Mouse (Mus musculus) cerebellum, adult 2 months (tissue): Measurements from ENCODE around the gene Eef2k. TPM values are rescaled to one million over a fixed set of nuclear protein-coding genes. Genes with fewer than 3 reads are reported as not detected.
A peak's percentile ranks its signal among the peaks of the same experiment; 100 is the strongest.

ENCODE experiments used
- DNase-seq, 2 experiments: peaks; one replicate each; pipeline ENCODE4 v3.0.0; 2021
- H3K27ac ChIP-seq: fragments of 200-500 bp; 2 replicates; pipeline ENCODE4 v1.5.1; 2012; ENCODE audit warnings: low read length, control low read depth, inconsistent platforms; ENCODE audit not compliant: insufficient read depth
- H3K27me3 ChIP-seq: fragments of 200-500 bp; 2 replicates; pipeline ENCODE4 v1.6.1; 2012; ENCODE audit warnings: inconsistent platforms, mild to moderate bottlenecking, low read length, moderate library complexity; ENCODE audit not compliant: control insufficient read depth, insufficient read depth
- H3K4me1 ChIP-seq: fragments of 200-500 bp; 2 replicates; pipeline ENCODE4 v1.6.1; 2011; ENCODE audit warnings: low read length; ENCODE audit not compliant: control insufficient read depth, insufficient read depth
- H3K4me3 ChIP-seq: fragments of 200-500 bp; replicated peaks from 2 replicates; pipeline ENCODE3; 2011; ENCODE audit warnings: mild to moderate bottlenecking, low read depth, low read length, control low read depth; ENCODE audit not compliant: insufficient read depth
- CTCF ChIP-seq: fragments of 200-500 bp; IDR thresholded peaks from 2 replicates; pipeline ENCODE4 v1.5.1; 2011; ENCODE audit warnings: low read depth, mild to moderate bottlenecking, control low read depth, low read length, moderate library complexity, borderline replicate concordance; ENCODE audit not compliant: insufficient read depth
- POLR2A ChIP-seq: fragments of 200-500 bp; IDR thresholded peaks from 2 replicates; pipeline ENCODE4 v1.6.1; 2011; ENCODE audit warnings: low read length, control low read depth, borderline replicate concordance; ENCODE audit not compliant: insufficient read depth
- WGBS: fragments of 180-500 bp; shearing (Covaris S2); methylation state at CpG from one replicate; pipeline ENCODE4 v1.1.7; 2018; 5-methylcytosine and 5-hydroxymethylcytosine counted together
- polyA plus RNA-seq: library from polyadenylated mRNA; depleted of rRNA; stranded (reverse); fragments of >200 nt; gene quantifications from 2 replicates; pipeline ENCODE4 v1.2.3, GENCODE M21; 2012

Eef2k gene
- polyA plus RNA-seq, 1 experiment: 32.0 TPM

DNA sequence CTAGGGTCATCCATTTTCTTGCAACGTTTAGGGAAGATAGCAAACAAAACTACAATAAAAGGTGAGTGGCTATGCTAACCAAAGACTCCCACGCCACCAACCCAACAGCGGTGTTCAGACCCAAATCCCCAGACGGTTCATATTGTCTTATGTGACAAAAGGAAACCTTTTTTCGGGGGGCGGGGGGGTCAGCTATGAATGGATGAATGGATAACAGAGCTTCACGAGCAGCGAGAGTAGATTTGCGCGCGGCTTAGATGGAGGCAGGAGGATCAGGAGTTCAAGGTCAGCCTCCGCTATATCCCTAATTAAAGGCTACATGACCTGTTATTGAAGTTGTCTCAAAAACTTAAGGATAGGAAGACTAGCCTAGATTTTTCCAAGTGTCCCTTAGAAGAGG is 6.3 kb upstream of the Eef2k start:
- Histone ChIP-seq H3K4me1 (no peaks in the 10 kb centered on the region), H3K4me3 (peak overlapping the region; percentile 67), H3K27ac (no peak overlapping the region), H3K27me3 (no peaks in the 10 kb centered on the region)
- TF ChIP-seq POLR2A (no peak), CTCF (no peak)
- DNase-seq: no peak
- 8% methylated on average over 12 of the region's 12 CpGs for WGBS

- H3K27me3 ChIP-seq: no peaks in the 10 kb centered on the region
- no peak for TF ChIP-seq CTCF
- no peak for TF ChIP-seq POLR2A
- WGBS: 87% methylated on average over 5 of the region's 5 CpGs
These were observed 4.0 kb upstream of the Eef2k start for GRCm38 (mm10) chr7:120838436-120839160.

DNA sequence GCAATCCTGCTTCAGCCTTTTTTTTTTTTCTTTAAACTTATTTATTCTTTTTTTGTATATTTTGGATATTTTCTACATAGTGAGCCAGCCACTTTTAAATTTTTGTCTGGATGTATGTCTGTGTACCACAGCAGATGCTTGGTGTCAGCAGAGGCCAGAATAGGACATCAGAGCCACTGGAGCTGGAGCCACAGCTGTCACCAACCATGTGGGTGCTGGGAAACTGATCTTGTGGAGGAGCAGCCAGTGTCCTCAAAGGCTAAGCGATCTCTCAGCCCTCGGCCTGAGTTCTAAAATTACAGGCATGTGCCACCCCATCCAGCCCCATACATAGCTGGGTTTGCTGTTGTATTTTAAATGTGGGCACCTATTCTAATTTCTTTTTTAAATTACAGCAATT is 2.8 kb upstream of the Eef2k start:
- DNase-seq: no peak
- TF ChIP-seq CTCF (no peak), POLR2A (no peak)
- WGBS: 79% methylated on average over 2 of the region's 2 CpGs

More at GRCm38 (mm10) chr7:120838436-120839160, 4.0 kb upstream of the Eef2k start:
- DNase-seq: no peak
- no peak overlapping the region for H3K4me3 ChIP-seq
- H3K4me1 ChIP-seq: no peaks in the 10 kb centered on the region
- H3K27ac ChIP-seq: no peak overlapping the region

GRCm38 (mm10) chr7:120843037-120843621 is 498 bp downstream of the Eef2k start:
- peak overlapping the region; percentile 91 for H3K27ac ChIP-seq
- peak; percentile 86 to 90 for DNase-seq
- WGBS: under 1% methylated on average over 40 of the region's 40 CpGs
- TF ChIP-seq POLR2A (peak; percentile 27; the same call in 1 of the 2 replicates), CTCF (no peak)
- H3K27me3 ChIP-seq: no peaks in the 10 kb centered on the region
- peak overlapping the region; percentile 97 for H3K4me3 ChIP-seq
- H3K4me1 ChIP-seq: peaks cover 22% of the 10 kb centered on the region

More for the DNA sequence above, 2.8 kb upstream of the Eef2k start:
- H3K4me1 ChIP-seq: peaks cover 3% of the 10 kb centered on the region; the same call in 1 of the 2 replicates
- no peak overlapping the region for H3K27ac ChIP-seq
- no peaks in the 10 kb centered on the region for H3K27me3 ChIP-seq
- no peak overlapping the region for H3K4me3 ChIP-seq

GRCm38 (mm10) chr7:120843852-120844435 is 1.3 kb downstream of the Eef2k start:
- DNase-seq: peak in 1 of 2 experiments; percentile 50
- peak overlapping the region; percentile 97 for H3K4me3 ChIP-seq
- H3K4me1 ChIP-seq: peaks cover 30% of the 10 kb centered on the region
- 11% methylated on average over 16 of the region's 16 CpGs for WGBS
- H3K27ac ChIP-seq: peak overlapping the region; percentile 91
- no peak for TF ChIP-seq POLR2A
- no peaks in the 10 kb centered on the region for H3K27me3 ChIP-seq

GRCm38 (mm10) chr7:120844689-120845088 is 2.1 kb downstream of the Eef2k start:
- Histone ChIP-seq H3K4me3 (peak overlapping the region; percentile 23), H3K27ac (no peak overlapping the region), H3K27me3 (no peaks in the 10 kb centered on the region), H3K4me1 (peaks cover 34% of the 10 kb centered on the region)
- DNase-seq: no peak
- no peak for TF ChIP-seq POLR2A
- TF ChIP-seq CTCF: no peak
- WGBS: 62% methylated on average over 9 of the region's 9 CpGs

- no peak overlapping the region for H3K27ac ChIP-seq
- no peaks in the 10 kb centered on the region for H3K27me3 ChIP-seq
- WGBS: 35% methylated on average over 3 of the region's 3 CpGs
- H3K4me3 ChIP-seq: no peak overlapping the region
- TF ChIP-seq POLR2A: no peak
- TF ChIP-seq CTCF: no peak
- DNase-seq: peak in 1 of 2 experiments; percentile 47
- peaks cover 63% of the 10 kb centered on the region for H3K4me1 ChIP-seq
These were observed 6.3 kb downstream of the Eef2k start for GRCm38 (mm10) chr7:120848831-120849512.
